Mouse (Mus musculus): ENCODE data around the gene Synj2. TPM values are rescaled to one million over a fixed set of nuclear protein-coding genes. Genes with fewer than 3 reads are reported as not detected.

Gene Synj2
- polyA plus RNA-seq, 1 experiment from 2014 or later: 0.62 TPM

GRCm38 (mm10) chr17:5897326-5898200, 43.5 kb upstream of the Synj2 start:
- H3K9ac ChIP-seq (replicated peaks): no peak overlapping the region
- H3K27ac ChIP-seq (ENCODE audit: low read depth): peak overlapping the region; percentile 45; the same call in 1 of the 2 replicates
- DNase-seq (no peak), ATAC-seq (no peak)
- H3K9me3 ChIP-seq (ENCODE audit: low read length): no peaks in the 10 kb centered on the region
- H3K4me3 ChIP-seq (ENCODE audit: low read depth, low read length): no peak overlapping the region
- peaks cover 19% of the 10 kb centered on the region for H3K4me1 ChIP-seq (ENCODE audit: insufficient read depth)
- peaks cover 29% of the 10 kb centered on the region for H3K36me3 ChIP-seq (replicated peaks; ENCODE audit: insufficient read depth, low read length)
- 82% methylated on average over 17 of the region's 17 CpGs for WGBS (ENCODE audit: insufficient replicate concordance)
- H3K27me3 ChIP-seq (ENCODE audit: insufficient read depth, low read length): no peaks in the 10 kb centered on the region
- no peak for TF ChIP-seq EP300 (IDR thresholded peaks at IDR 0.05; ENCODE audit: low read depth)
- TF ChIP-seq CTCF (IDR thresholded peaks at IDR 0.05; ENCODE audit: low read depth): no peak
- no peak overlapping the region for H3K4me2 ChIP-seq (ENCODE audit: low read depth, low read length)

DNA sequence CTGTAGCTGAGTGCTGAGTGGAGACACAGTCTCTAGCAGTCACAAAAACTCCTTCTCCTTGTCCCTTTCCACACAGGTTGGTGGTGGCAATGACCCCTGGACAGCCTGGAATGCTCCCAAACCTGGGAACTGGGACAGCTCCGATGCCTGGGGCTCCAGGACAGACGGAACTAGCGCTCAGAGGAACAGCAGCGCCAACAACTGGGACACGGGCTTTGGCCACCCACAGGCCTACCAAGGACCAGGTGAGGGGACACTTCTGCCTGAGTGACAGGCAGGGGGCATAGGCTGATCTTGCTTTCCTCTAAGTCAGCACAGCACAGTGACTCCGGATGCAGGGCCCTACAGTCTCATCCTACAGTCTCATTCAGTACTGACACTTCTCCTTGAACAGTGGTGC, 41.8 kb upstream of the Synj2 start:
- Histone ChIP-seq H3K27me3 (ENCODE audit: insufficient read depth, low read length) (no peaks in the 10 kb centered on the region), H3K36me3 (replicated peaks; ENCODE audit: insufficient read depth, low read length) (peaks cover 29% of the 10 kb centered on the region)
- 79% methylated on average over 6 of the region's 6 CpGs for WGBS (ENCODE audit: insufficient replicate concordance)

GRCm38 (mm10) chr17:5901381-5901780, 39.7 kb upstream of the Synj2 start:
- DNase-seq: no peak
- H3K4me2 ChIP-seq (ENCODE audit: low read depth, low read length): no peak overlapping the region
- H3K9me3 ChIP-seq (ENCODE audit: low read length): no peaks in the 10 kb centered on the region
- H3K36me3 ChIP-seq (replicated peaks; ENCODE audit: insufficient read depth, low read length): peaks cover 38% of the 10 kb centered on the region
- no peak overlapping the region for H3K9ac ChIP-seq (replicated peaks)
- 73% methylated on average over 5 of the region's 5 CpGs for WGBS (ENCODE audit: insufficient replicate concordance)
- no peak overlapping the region for H3K27ac ChIP-seq (ENCODE audit: low read depth)
- H3K4me3 ChIP-seq (ENCODE audit: low read depth, low read length): no peak overlapping the region
- 0 out of 2 replicates have a peak, but pooled peaks cover 3% of the 10 kb centered on the region for H3K4me1 ChIP-seq (ENCODE audit: insufficient read depth)
- no peaks in the 10 kb centered on the region for H3K27me3 ChIP-seq (ENCODE audit: insufficient read depth, low read length)
- ATAC-seq: no peak
- TF ChIP-seq EP300 (IDR thresholded peaks at IDR 0.05; ENCODE audit: low read depth): no peak

More for the DNA sequence above, 41.8 kb upstream of the Synj2 start:
- Histone ChIP-seq H3K9me3 (ENCODE audit: low read length) (no peaks in the 10 kb centered on the region), H3K4me2 (ENCODE audit: low read depth, low read length) (no peak overlapping the region), H3K27ac (ENCODE audit: low read depth) (no peak overlapping the region), H3K4me3 (ENCODE audit: low read depth, low read length) (no peak overlapping the region), H3K9ac (replicated peaks) (no peak overlapping the region), H3K4me1 (ENCODE audit: insufficient read depth) (0 out of 2 replicates have a peak, but pooled peaks cover 3% of the 10 kb centered on the region)
- no peak for ATAC-seq
- TF ChIP-seq EP300 (IDR thresholded peaks at IDR 0.05; ENCODE audit: low read depth): no peak
- TF ChIP-seq CTCF (IDR thresholded peaks at IDR 0.05; ENCODE audit: low read depth): no peak
- no peak for DNase-seq

GRCm38 (mm10) chr17:5903630-5904301, 37.3 kb upstream of the Synj2 start:
- no peak overlapping the region for H3K4me2 ChIP-seq (ENCODE audit: low read depth, low read length)
- H3K9me3 ChIP-seq (ENCODE audit: low read length): no peaks in the 10 kb centered on the region
- TF ChIP-seq EP300 (IDR thresholded peaks at IDR 0.05; ENCODE audit: low read depth): no peak
- TF ChIP-seq CTCF (IDR thresholded peaks at IDR 0.05; ENCODE audit: low read depth): no peak
- ATAC-seq (no peak), DNase-seq (no peak)
- H3K9ac ChIP-seq (replicated peaks): no peak overlapping the region
- no peaks in the 10 kb centered on the region for H3K4me1 ChIP-seq (ENCODE audit: insufficient read depth)
- WGBS (ENCODE audit: insufficient replicate concordance): 63% methylated on average over 6 of the region's 6 CpGs
- no peak overlapping the region for H3K4me3 ChIP-seq (ENCODE audit: low read depth, low read length)
- no peak overlapping the region for H3K27ac ChIP-seq (ENCODE audit: low read depth)
- peaks cover 51% of the 10 kb centered on the region for H3K36me3 ChIP-seq (replicated peaks; ENCODE audit: insufficient read depth, low read length)
- H3K27me3 ChIP-seq (ENCODE audit: insufficient read depth, low read length): no peaks in the 10 kb centered on the region

DNA sequence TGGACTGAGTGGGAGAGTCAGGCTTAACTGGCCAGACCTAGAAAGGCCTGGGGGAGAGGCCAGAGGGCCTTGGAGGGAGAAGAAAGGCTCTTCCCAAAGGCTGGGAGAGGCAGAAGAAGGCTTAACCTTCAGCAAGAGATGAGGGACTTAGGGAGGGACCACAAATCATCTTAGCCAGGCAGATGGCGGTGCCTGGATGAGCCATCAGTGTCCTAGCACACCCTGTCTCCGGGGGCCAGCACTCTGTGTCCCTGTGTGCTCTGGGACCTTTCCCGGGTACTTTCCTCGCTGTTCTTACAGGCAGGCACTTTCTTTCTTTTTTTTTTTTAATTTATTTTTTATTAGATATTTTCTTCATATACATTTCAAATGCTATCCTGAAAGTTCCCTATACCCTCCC, 31.4 kb upstream of the Synj2 start:
- H3K27me3 ChIP-seq (ENCODE audit: insufficient read depth, low read length): no peaks in the 10 kb centered on the region

GRCm38 (mm10) chr17:5911591-5911990, 29.5 kb upstream of the Synj2 start:
- DNase-seq: peak; percentile 33
- peak; percentile 56; the same call in 1 of the 2 replicates for ATAC-seq
- Histone ChIP-seq H3K4me1 (ENCODE audit: insufficient read depth) (no peaks in the 10 kb centered on the region), H3K27me3 (ENCODE audit: insufficient read depth, low read length) (no peaks in the 10 kb centered on the region), H3K9ac (replicated peaks) (no peak overlapping the region; the same call in 1 of the 2 replicates), H3K4me3 (ENCODE audit: low read depth, low read length) (no peak overlapping the region), H3K9me3 (ENCODE audit: low read length) (no peaks in the 10 kb centered on the region), H3K4me2 (ENCODE audit: low read depth, low read length) (no peak overlapping the region), H3K36me3 (replicated peaks; ENCODE audit: insufficient read depth, low read length) (peaks cover 28% of the 10 kb centered on the region), H3K27ac (ENCODE audit: low read depth) (no peak overlapping the region; the same call in 1 of the 2 replicates)
- no peak for TF ChIP-seq CTCF (IDR thresholded peaks at IDR 0.05; ENCODE audit: low read depth)
- 67% methylated on average over 12 of the region's 12 CpGs for WGBS (ENCODE audit: insufficient replicate concordance)

More for the DNA sequence above, 31.4 kb upstream of the Synj2 start:
- Histone ChIP-seq H3K9me3 (ENCODE audit: low read length) (no peaks in the 10 kb centered on the region), H3K4me1 (ENCODE audit: insufficient read depth) (no peaks in the 10 kb centered on the region), H3K4me2 (ENCODE audit: low read depth, low read length) (no peak overlapping the region), H3K4me3 (ENCODE audit: low read depth, low read length) (no peak overlapping the region), H3K27ac (ENCODE audit: low read depth) (no peak overlapping the region), H3K9ac (replicated peaks) (no peak overlapping the region), H3K36me3 (replicated peaks; ENCODE audit: insufficient read depth, low read length) (peaks cover 35% of the 10 kb centered on the region)
- DNase-seq (no peak), ATAC-seq (no peak)
- TF ChIP-seq CTCF (IDR thresholded peaks at IDR 0.05; ENCODE audit: low read depth) (no peak), EP300 (IDR thresholded peaks at IDR 0.05; ENCODE audit: low read depth) (no peak)
- WGBS (ENCODE audit: insufficient replicate concordance): 91% methylated on average over 4 of the region's 4 CpGs
